Mouse (Mus musculus): ENCODE data around the gene Slc22a4.
"Not testable (repeated sequence)": the region's sequence is repeated elsewhere in the genome, so short reads cannot be mapped to it uniquely, and the experiment has no call there.

The Slc22a4 gene

DNA sequence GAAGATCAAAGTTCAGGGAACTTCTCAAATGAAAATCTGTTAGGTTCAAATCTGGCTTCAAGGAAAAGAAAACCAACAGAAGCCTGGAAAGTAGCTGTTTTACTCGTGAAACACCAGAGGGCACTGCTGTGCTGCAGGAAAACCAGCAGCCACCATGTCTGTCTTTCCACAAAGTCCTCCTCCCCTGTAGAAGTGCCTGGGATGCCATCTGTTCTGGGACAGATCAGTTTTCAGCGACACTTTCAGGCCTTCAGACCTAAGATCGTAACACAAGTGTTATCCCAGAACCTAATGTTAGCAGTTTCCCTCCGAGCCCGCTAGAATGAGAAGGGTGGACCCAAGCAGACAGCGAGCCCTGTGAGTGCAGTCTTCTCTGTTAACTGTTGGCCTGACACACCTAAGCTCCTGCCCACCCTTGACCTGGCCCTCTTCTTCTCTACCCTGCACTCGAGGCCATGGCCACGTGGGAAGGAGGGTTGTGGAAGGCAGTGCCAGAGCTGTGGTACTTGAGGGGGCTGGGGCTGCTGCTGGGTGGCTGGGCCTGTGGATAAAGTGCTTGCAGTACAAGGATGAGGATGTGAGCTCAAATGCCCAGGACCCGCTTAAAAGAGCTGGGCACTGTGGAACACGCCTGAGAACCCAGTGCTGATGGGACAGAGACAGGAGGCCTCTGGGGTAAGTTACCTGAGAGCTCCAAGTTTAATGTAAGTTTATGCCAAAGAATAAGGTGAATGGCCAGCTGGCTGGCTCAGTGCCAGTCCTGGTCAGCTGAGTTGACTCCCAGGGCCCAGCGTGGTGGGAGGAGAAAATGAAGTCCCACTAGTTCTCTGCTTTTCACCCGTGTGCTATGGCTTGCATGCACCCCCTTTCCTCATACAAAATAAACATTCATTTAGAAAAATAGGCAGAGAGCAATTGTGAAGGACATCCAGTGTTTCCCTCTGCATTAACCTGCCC, 24.9 kb downstream of the Slc22a4 start:
- DNase-seq = peak; percentile 81

GRCm38 (mm10) chr11:54002147-54002760, 25.6 kb downstream of the Slc22a4 start:
- DNase-seq = peak; percentile 80

DNA sequence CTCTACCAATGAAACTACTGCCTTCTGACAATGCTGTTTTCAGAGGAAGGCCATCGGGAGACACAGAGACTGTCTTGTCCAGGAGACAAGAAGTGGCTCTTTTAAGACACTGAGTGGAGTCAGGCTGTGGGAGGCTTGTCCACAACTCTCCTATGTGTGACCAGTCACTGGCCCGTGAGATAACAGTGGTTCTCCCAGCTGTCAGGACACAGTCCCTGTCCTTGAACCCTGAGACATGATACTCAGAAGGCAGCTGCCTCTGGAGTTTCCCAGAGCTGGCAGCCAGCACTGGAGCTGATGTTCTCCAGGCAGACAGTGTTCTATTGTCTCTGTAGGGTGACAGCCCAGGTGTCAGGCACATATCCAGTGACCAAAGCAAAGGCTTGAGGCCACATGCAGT, 30.2 kb downstream of the Slc22a4 start:
- no peak for DNase-seq

GRCm38 (mm10) chr11:53992264-53992663, 35.6 kb downstream of the Slc22a4 start:
- DNase-seq = no peak

DNA sequence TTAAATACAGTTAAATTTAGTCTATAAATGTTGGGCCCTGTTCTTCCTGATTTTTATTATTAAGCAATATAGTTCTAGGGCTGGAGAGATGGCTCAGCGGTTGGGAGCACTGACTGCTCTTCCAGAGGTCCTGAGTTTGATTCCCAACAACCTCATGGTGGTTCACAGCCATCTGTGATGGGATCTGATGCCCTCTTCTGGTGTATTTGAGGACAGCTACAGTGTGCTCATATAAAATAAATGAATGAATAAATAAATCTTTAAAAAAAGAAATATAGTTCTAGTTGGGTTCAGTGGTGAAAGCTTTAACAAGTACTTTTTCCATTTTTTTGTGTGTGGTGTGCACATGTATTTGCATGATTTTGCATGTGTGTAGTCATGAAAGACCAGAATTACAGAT, 38.7 kb downstream of the Slc22a4 start:
- no peak for DNase-seq

DNA sequence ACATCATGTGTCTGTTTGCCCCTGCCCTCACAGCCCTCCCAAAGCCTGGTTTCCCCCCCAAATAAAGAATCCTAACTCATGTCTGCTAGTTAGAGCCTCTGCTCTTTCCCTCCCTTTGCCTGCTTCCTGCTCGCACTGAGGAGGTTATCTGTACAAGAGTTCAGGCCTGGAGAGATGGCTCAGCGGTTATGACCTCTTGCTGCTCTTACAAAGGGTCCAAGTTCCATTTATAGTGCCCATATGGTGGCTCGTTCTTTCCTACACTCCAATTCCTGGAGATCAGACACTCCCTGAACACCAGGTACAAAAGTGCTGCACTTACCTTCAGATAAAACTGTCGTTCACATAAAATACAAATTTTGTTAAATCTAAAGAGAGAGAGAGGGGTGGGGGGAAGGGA, 39.8 kb downstream of the Slc22a4 start:
- no peak for DNase-seq

GRCm38 (mm10) chr11:53981396-53981795, 46.5 kb downstream of the Slc22a4 start:
- DNase-seq = no peak

DNA sequence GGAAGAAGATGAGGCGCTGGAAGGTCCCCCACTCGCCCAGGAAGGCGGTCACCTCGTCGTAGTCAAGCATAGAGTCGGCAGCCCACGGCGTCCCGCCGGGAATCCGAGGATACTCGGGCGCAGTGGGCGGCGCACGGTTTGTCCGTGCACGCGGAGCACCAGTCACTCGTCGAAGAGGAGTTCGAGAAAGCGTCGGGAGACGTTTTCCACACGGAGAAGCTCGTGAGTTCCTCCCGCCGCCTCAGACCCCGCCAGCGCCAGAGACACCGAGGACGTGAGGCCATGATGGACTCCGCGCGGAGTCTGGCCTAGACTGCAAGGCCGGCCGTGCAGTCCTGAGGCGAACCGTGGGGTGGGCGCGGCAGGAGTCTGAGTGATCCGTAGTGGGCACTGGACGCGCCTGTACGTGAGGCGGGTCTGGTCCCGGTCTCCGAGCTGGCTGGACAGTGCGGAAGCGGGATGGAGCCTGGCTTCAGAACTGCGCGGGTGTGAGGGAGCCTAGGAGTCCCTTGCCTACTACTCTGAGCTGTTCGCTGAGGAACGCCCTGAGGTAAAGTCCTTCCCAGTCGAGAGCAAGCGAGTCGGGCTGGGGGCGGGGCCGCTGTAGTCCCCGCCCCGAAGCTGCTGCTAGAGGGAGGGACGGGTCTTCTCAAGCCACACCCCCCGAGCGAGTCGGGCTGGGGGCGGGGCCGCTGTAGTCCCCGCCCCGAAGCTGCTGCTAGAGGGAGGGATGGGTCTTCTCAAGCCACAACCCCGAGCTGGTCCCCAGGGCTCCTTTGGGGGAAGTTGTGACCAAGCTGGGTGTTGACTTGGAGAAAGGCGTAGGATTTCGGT, 47.9 kb downstream of the Slc22a4 start, which contains the start of gene Slc22a21:
Slc22a21 (minus strand) TSS at position 545 of the 834 bp plus-strand sequence.
- peak; percentile 36 for DNase-seq

DNA sequence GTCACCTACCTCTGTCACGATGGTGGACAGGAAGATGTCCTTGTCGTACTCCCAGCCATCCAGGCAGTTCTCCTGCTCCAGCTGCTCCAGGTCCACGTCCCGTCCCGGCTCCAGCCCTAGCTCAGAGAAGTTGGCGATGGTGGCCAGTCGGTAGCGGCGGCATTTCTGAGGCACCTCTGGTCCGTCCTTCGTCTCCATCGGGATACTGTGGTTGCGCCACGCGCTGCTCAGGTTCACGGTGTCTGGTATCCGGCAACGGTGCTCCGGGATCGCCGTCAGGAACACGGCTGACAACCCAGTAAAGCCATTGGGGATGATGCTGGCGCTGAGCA, 48.5 kb downstream of the Slc22a4 start:
- DNase-seq = not testable (repeated sequence)

DNA sequence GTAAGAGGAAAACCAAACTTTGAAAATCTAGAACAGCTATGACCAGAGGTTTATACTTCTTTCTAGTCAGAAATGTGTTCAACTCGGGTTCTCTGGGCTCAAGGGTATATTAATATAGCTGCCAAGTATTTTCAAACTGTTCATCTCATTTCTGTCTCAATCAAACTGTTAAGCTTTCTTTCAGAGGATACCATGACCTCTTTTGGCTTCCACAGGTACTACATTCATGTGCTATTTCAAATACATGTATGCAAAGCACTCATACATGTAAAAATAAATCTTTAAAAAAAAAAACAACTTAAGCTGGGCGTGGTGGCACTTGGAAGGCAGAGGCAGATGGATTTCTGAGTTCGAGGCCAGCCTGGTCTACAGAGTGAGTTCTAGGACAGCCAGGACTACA, 50.2 kb downstream of the Slc22a4 start:
- no peak for DNase-seq

GRCm38 (mm10) chr11:53975559-53975958, 52.3 kb downstream of the Slc22a4 start:
- DNase-seq = no peak

- no peak for DNase-seq
Observed at GRCm38 (mm10) chr11:53958984-53959383, 68.9 kb downstream of the Slc22a4 start.

DNA sequence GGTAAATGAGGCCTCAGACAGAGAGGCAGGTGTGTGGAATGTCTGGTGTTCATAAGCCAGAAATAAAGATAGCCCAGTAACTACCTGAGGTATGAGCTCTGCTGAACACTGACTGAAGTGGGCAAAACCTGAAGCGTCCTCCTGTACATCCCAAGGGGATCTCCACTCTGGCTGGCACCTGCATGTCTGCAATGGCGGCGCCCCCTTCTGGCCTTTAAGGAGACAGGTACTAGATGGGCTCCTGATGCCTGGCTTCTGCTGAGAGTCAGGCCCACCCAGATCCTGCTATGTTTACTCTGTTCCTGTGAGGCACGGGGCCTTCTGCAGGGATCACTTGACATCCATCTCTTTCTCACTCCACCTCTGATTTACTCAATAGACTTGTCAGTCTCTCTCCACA, 69.7 kb downstream of the Slc22a4 start:
- DNase-seq = peak; percentile 4

GRCm38 (mm10) chr11:53956636-53957035, 71.3 kb downstream of the Slc22a4 start:
- DNase-seq = no peak

GRCm38 (mm10) chr11:53954653-53955052, 73.2 kb downstream of the Slc22a4 start:
- DNase-seq = no peak

- DNase-seq = not testable (repeated sequence)
Observed at GRCm38 (mm10) chr11:53950133-53950532, 77.8 kb downstream of the Slc22a4 start.
